Mouse (Mus musculus): ENCODE measurements around the gene Tmub1. TPM values are rescaled to one million over a fixed set of nuclear protein-coding genes. Genes with fewer than 3 reads are reported as not detected.
"Not testable (repeated sequence)": the region's sequence is repeated elsewhere in the genome, so short reads cannot be mapped to it uniquely, and the experiment has no call there.

The Tmub1 gene
- total and polyA plus RNA-seq, 2 experiments from 2014 or later = 65.5 to 91.5 TPM

- not testable (repeated sequence) for DNase-seq (ENCODE audit: low spot score); H3K9me3 ChIP-seq (ENCODE audit: low read length); H3K27ac ChIP-seq (ENCODE audit: low read depth, low read length); H3K4me1 ChIP-seq (ENCODE audit: insufficient read depth, low read length); H3K36me3 ChIP-seq (ENCODE audit: insufficient read depth, low read length); H3K4me3 ChIP-seq (ENCODE audit: low read depth, low read length); H3K4me2 ChIP-seq (ENCODE audit: low read depth, low read length, poor library complexity, severe bottlenecking); H3K27me3 ChIP-seq (ENCODE audit: insufficient read depth, low read length); ATAC-seq (ENCODE audit: low FRiP score); H3K9ac ChIP-seq (replicated peaks; ENCODE audit: low read length, poor library complexity, severe bottlenecking)
- TF ChIP-seq CTCF (IDR thresholded peaks at IDR 0.05) = peak; percentile 18; the same call in 1 of the 2 replicates
- 91% methylated on average over 6 of the region's 6 CpGs for WGBS
Observed at GRCm38 (mm10) chr5:24396254-24396653, 51.4 kb downstream of the Tmub1 start.

Other genes with a start within 250 kb of the Tmub1 start
- gene Kcnh2, start 96.2 kb downstream of the Tmub1 start, total RNA-seq (2014; rRNA removed) = 46.9 and 60.2 TPM in 2 replicates
- 10.1 and 11.1 TPM in 2 replicates for gene Kcnh2, start 96.2 kb downstream of the Tmub1 start, polyA plus RNA-seq (2015; fragmentation: Nextera tagmentation; extraction: Ambion mirVana)
- gene Nos3, start 83.0 kb downstream of the Tmub1 start, total RNA-seq (2014; rRNA removed) = 11.0 and 14.2 TPM in 2 replicates
- gene Nos3, start 83.0 kb downstream of the Tmub1 start, polyA plus RNA-seq (2015; fragmentation: Nextera tagmentation; extraction: Ambion mirVana) = 7.0 and 7.5 TPM in 2 replicates
- 6.7 and 7.4 TPM in 2 replicates for gene Atg9b, start 55.7 kb downstream of the Tmub1 start, total RNA-seq (2014; rRNA removed)
- 5.3 and 7.2 TPM in 2 replicates for gene Atg9b, start 55.7 kb downstream of the Tmub1 start, polyA plus RNA-seq (2015; fragmentation: Nextera tagmentation; extraction: Ambion mirVana)
- 65.8 and 71.7 TPM in 2 replicates for gene Abcb8, start 54.2 kb downstream of the Tmub1 start, total RNA-seq (2014; rRNA removed)
- 42.4 and 51.6 TPM in 2 replicates for gene Abcb8, start 54.2 kb downstream of the Tmub1 start, polyA plus RNA-seq (2015; fragmentation: Nextera tagmentation; extraction: Ambion mirVana)
- 0.05 TPM in 1 of 2 replicates, not detected in the other for gene Asic3, start 34.5 kb downstream of the Tmub1 start, total RNA-seq (2014; rRNA removed)
- 0.29 and 0.59 TPM in 2 replicates for gene Asic3, start 34.5 kb downstream of the Tmub1 start, polyA plus RNA-seq (2015; fragmentation: Nextera tagmentation; extraction: Ambion mirVana)
- 96.5 and 104 TPM in 2 replicates for gene Cdk5, start 24.3 kb downstream of the Tmub1 start, total RNA-seq (2014; rRNA removed)
- gene Cdk5, start 24.3 kb downstream of the Tmub1 start, polyA plus RNA-seq (2015; fragmentation: Nextera tagmentation; extraction: Ambion mirVana) = 168 and 182 TPM in 2 replicates
- gene Slc4a2, start 24.0 kb downstream of the Tmub1 start, total RNA-seq (2014; rRNA removed) = 35.7 and 42.1 TPM in 2 replicates
- 11.5 and 11.8 TPM in 2 replicates for gene Slc4a2, start 24.0 kb downstream of the Tmub1 start, polyA plus RNA-seq (2015; fragmentation: Nextera tagmentation; extraction: Ambion mirVana)
- gene Fastk, start 2.6 kb downstream of the Tmub1 start, total RNA-seq (2014; rRNA removed) = 139 and 174 TPM in 2 replicates
- gene Fastk, start 2.6 kb downstream of the Tmub1 start, polyA plus RNA-seq (2015; fragmentation: Nextera tagmentation; extraction: Ambion mirVana) = 97.9 and 109 TPM in 2 replicates
- gene Agap3, start 4.3 kb upstream of the Tmub1 start, total RNA-seq (2014; rRNA removed) = 239 and 282 TPM in 2 replicates
- 116 and 120 TPM in 2 replicates for gene Agap3, start 4.3 kb upstream of the Tmub1 start, polyA plus RNA-seq (2015; fragmentation: Nextera tagmentation; extraction: Ambion mirVana)
- 0.33 TPM in 1 of 2 replicates, not detected in the other for gene Gbx1, start 79.3 kb upstream of the Tmub1 start, total RNA-seq (2014; rRNA removed)
- gene Gbx1, start 79.3 kb upstream of the Tmub1 start, polyA plus RNA-seq (2015; fragmentation: Nextera tagmentation; extraction: Ambion mirVana) = 0.09 and 0.12 TPM in 2 replicates
- gene Asb10, start 93.1 kb upstream of the Tmub1 start, total RNA-seq (2014; rRNA removed) = 1.2 TPM in 1 of 2 replicates, not detected in the other
- gene Asb10, start 93.1 kb upstream of the Tmub1 start, polyA plus RNA-seq (2015; fragmentation: Nextera tagmentation; extraction: Ambion mirVana) = 0.31 and 0.39 TPM in 2 replicates
- gene 4931409K22Rik, start 109.0 kb upstream of the Tmub1 start, total RNA-seq (2014; rRNA removed) = not detected in 2 replicates
- not detected in 2 replicates for gene 4931409K22Rik, start 109.0 kb upstream of the Tmub1 start, polyA plus RNA-seq (2015; fragmentation: Nextera tagmentation; extraction: Ambion mirVana)
- 55.9 and 57.0 TPM in 2 replicates for gene Abcf2, start 129.6 kb upstream of the Tmub1 start, total RNA-seq (2014; rRNA removed)
- 58.2 and 62.3 TPM in 2 replicates for gene Abcf2, start 129.6 kb upstream of the Tmub1 start, polyA plus RNA-seq (2015; fragmentation: Nextera tagmentation; extraction: Ambion mirVana)
- 31.3 and 32.8 TPM in 2 replicates for gene Chpf2, start 138.9 kb upstream of the Tmub1 start, total RNA-seq (2014; rRNA removed)
- 25.5 and 26.3 TPM in 2 replicates for gene Chpf2, start 138.9 kb upstream of the Tmub1 start, polyA plus RNA-seq (2015; fragmentation: Nextera tagmentation; extraction: Ambion mirVana)
- gene Smarcd3, start 176.6 kb upstream of the Tmub1 start, total RNA-seq (2014; rRNA removed) = 279 and 347 TPM in 2 replicates
- gene Smarcd3, start 176.6 kb upstream of the Tmub1 start, polyA plus RNA-seq (2015; fragmentation: Nextera tagmentation; extraction: Ambion mirVana) = 187 and 189 TPM in 2 replicates
- 44.9 and 45.3 TPM in 2 replicates for gene Nub1, start 237.7 kb upstream of the Tmub1 start, total RNA-seq (2014; rRNA removed)
- 45.1 and 45.9 TPM in 2 replicates for gene Nub1, start 237.7 kb upstream of the Tmub1 start, polyA plus RNA-seq (2015; fragmentation: Nextera tagmentation; extraction: Ambion mirVana)

Measured in midbrain, postnatal 0 days (tissue).